Mouse (Mus musculus) hindbrain, embryonic 11.5 days (tissue): ENCODE measurements at regions not wholly inside any gene's neighbourhood (a gene's known extent, or its start where the extent isn't known, plus 50 kb on each side); places are given as distances from the start of the nearest gene placed in this dataset.

ENCODE experiments used
- ATAC-seq: fragments of 200-750 bp; cut with Nextera tagmentation; 2 replicates; pipeline ENCODE4 v1.8.0; 2017; ENCODE audit warnings: mild to moderate bottlenecking, moderate TSS enrichment, moderate library complexity; ENCODE audit not compliant: low FRiP score
- DNase-seq: peaks from one replicate; pipeline ENCODE4 v3.0.0-alpha.2; 2015; ENCODE audit warnings: low spot score
- H3K27ac ChIP-seq: fragments of 300-500 bp; sonication (generic); 2 replicates; pipeline ENCODE4 v1.5.1; 2014; ENCODE audit warnings: mild to moderate bottlenecking, low read depth, low read length
- H3K27me3 ChIP-seq: fragments of 300-500 bp; sonication (generic); 2 replicates; pipeline ENCODE4 v1.6.1; 2014; ENCODE audit warnings: mild to moderate bottlenecking, low read length, moderate library complexity, mixed read lengths; ENCODE audit not compliant: control insufficient read depth, insufficient read depth
- H3K36me3 ChIP-seq: fragments of 300-500 bp; sonication (generic); 2 replicates; pipeline ENCODE4 v1.6.1; 2014; ENCODE audit warnings: mild to moderate bottlenecking, low read length, moderate library complexity, mixed read lengths; ENCODE audit not compliant: control insufficient read depth, insufficient read depth
- H3K4me1 ChIP-seq: fragments of 300-500 bp; sonication (generic); replicated peaks from 2 replicates; pipeline ENCODE4 v1.6.1; 2014; ENCODE audit warnings: low read length, mixed read lengths; ENCODE audit not compliant: control insufficient read depth, insufficient read depth
- H3K4me2 ChIP-seq: fragments of 300-500 bp; sonication (generic); replicated peaks from 2 replicates; pipeline ENCODE4 v1.6.1; 2014; ENCODE audit warnings: mild to moderate bottlenecking, low read depth, low read length
- H3K4me3 ChIP-seq: fragments of 300-500 bp; sonication (generic); 2 replicates; pipeline ENCODE4 v1.5.1; 2014; ENCODE audit warnings: low read depth, low read length
- H3K9ac ChIP-seq: fragments of 300-500 bp; sonication (generic); 2 replicates; pipeline ENCODE4 v1.6.1; 2014; ENCODE audit warnings: low read depth, low read length
- H3K9me3 ChIP-seq: fragments of 300-500 bp; sonication (generic); 2 replicates; pipeline ENCODE4 v1.6.1; 2016; ENCODE audit warnings: low read length; ENCODE audit not compliant: control insufficient read depth
- WGBS: fragments of 180-500 bp; shearing (Covaris S2); extraction: QIAGEN DNeasy Blood & Tissue Kit; methylation state at CpG from one replicate; pipeline ENCODE4 v1.1.7; 2014; 5-methylcytosine and 5-hydroxymethylcytosine counted together

DNA sequence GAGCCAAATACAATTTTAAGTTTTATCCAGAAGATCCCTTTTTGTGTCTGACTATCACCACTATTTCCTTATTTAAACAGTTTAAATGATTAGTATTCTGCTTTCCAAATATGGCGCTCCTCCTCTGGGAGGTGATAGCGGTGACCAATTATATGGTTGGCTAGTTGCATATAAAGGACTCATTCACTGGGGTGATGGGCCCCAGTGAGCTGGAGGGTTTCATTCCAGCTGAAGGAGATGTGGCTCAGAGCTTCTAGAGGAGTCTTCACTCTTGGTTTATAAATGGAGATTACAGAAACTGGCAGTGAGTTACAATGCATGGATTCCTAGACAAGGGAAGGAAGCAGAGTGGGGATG is 50.7 kb upstream of the Gm7361 start:
- DNase-seq (peak; percentile 49), ATAC-seq (peak; percentile 77; the same call in 1 of the 2 replicates)
- no peak overlapping the region for H3K27ac ChIP-seq

DNA sequence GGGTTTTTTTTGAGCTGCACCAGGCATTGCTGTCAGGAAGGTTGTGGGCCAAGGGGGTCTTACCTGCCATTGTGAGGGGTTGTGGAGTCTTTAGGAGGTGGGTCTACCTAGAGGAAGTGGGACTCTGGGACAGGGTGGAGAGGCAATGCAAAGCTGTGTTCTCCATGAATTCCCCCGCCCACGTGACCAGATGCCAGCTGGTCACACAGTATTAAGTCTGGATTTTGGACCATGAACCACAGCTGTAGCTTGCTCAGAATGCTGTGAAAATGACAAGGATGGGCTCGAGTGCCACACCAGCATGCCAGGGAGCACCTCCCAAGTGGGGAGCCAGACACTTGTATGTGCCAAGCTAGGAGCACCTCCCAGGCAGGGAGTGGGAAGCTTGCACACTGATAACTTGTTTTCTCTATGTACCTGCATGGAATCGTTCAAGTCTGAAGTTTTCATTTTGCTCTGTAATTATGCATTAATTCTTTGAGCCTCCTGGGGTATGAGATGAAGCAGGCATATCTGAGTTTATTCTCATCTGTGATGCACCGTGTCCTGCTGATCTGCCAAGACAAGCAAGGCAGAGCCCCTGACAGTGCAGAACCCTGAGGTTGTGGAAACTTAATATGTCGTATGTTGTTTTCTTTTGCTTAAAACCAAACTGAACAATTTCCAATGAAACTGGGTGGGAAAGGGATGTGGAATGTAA is 51.3 kb upstream of the Gm7361 start:
- H3K27ac ChIP-seq: peak overlapping the region; percentile 45; the same call in 1 of the 2 replicates

More for the DNA sequence above, 50.7 kb upstream of the Gm7361 start:
- H3K36me3 ChIP-seq: no peaks in the 10 kb centered on the region
- H3K4me3 ChIP-seq: no peak overlapping the region
- 23% methylated on average over 2 of the region's 2 CpGs for WGBS
- no peaks in the 10 kb centered on the region for H3K4me1 ChIP-seq
- no peaks in the 10 kb centered on the region for H3K9me3 ChIP-seq
- no peaks in the 10 kb centered on the region for H3K27me3 ChIP-seq
- no peak overlapping the region for H3K9ac ChIP-seq
- no peak overlapping the region for H3K4me2 ChIP-seq

DNA sequence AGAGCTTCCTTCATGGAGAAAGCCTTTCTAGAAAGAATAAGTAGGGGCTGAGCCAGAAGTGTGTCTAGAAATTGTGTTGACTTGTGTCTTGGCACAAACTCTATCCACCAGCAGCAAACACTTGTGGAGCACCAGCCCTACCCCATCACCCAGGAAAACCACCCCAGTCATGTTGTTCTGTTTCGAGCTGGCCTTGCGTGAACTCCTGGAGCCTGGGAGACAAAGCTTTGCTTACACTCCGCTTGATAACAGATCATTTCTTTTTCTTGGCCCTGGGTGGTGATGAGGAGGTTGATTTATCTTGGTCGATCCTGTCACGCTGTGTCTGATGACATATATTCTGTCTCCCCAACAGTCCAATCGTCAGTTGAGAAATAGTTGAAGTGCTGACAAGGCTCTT is 55.0 kb upstream of the Gm7361 start:
- no peak for DNase-seq
- no peak overlapping the region for H3K4me2 ChIP-seq
- no peaks in the 10 kb centered on the region for H3K36me3 ChIP-seq
- H3K27me3 ChIP-seq: no peaks in the 10 kb centered on the region
- no peak overlapping the region for H3K27ac ChIP-seq
- H3K4me3 ChIP-seq: no peak overlapping the region
- no peaks in the 10 kb centered on the region for H3K9me3 ChIP-seq
- no peak overlapping the region for H3K9ac ChIP-seq
- no peaks in the 10 kb centered on the region for H3K4me1 ChIP-seq
- no peak for ATAC-seq
- WGBS: 86% methylated on average over 6 of the region's 6 CpGs

More for the DNA sequence above, 51.3 kb upstream of the Gm7361 start:
- ATAC-seq (peak; percentile 81; the same call in 1 of the 2 replicates), DNase-seq (no peak)
- Histone ChIP-seq H3K4me1 (no peaks in the 10 kb centered on the region), H3K36me3 (no peaks in the 10 kb centered on the region), H3K9ac (no peak overlapping the region), H3K4me2 (no peak overlapping the region), H3K27me3 (no peaks in the 10 kb centered on the region), H3K9me3 (no peaks in the 10 kb centered on the region), H3K4me3 (no peak overlapping the region)
- 70% methylated on average over 6 of the region's 6 CpGs for WGBS

- H3K36me3 ChIP-seq: no peaks in the 10 kb centered on the region
- 15% methylated on average over 5 of the region's 5 CpGs for WGBS
- ATAC-seq: peak; percentile 30; the same call in 1 of the 2 replicates
- H3K9me3 ChIP-seq: no peaks in the 10 kb centered on the region
- no peak overlapping the region for H3K27ac ChIP-seq
- DNase-seq: peak; percentile 56
- H3K4me3 ChIP-seq: no peak overlapping the region
- H3K27me3 ChIP-seq: no peaks in the 10 kb centered on the region
- no peak overlapping the region for H3K4me2 ChIP-seq
- no peak overlapping the region for H3K9ac ChIP-seq
- H3K4me1 ChIP-seq: no peaks in the 10 kb centered on the region
Measured at GRCm38 (mm10) chr5:26189377-26189776, 68.1 kb upstream of the Gm7361 start.

- H3K36me3 ChIP-seq: no peaks in the 10 kb centered on the region
- H3K4me3 ChIP-seq: no peak overlapping the region
- no peak for ATAC-seq
- H3K9me3 ChIP-seq: no peaks in the 10 kb centered on the region
- no peak overlapping the region for H3K9ac ChIP-seq
- WGBS: 74% methylated on average over 8 of the region's 8 CpGs
- H3K4me1 ChIP-seq: no peaks in the 10 kb centered on the region
- DNase-seq: no peak
- no peak overlapping the region for H3K4me2 ChIP-seq
- H3K27ac ChIP-seq: no peak overlapping the region
- no peaks in the 10 kb centered on the region for H3K27me3 ChIP-seq
Measured at GRCm38 (mm10) chr5:26187212-26187611, 66.0 kb upstream of the Gm10220 start.

DNA sequence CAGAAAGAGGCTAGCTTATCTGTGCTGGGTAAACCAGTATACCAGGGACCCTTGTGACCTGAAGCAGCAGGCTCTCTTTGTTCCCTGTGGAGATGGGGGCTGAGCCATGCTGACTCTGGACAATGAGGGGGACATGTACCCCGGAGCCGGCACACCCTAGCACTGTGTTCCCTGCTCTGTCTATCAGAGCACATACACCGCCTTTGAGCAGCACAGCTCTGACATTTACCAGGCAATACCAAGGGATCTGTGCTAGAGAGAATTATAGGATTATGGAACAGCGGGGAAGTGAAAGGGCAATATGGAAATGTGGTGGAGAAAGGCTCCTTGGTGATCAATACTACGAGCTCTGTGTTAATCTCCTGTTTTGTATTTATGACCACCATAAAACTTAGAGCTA is 64.2 kb upstream of the Gm10220 start:
- Histone ChIP-seq H3K4me3 (no peak overlapping the region), H3K36me3 (no peaks in the 10 kb centered on the region), H3K27me3 (no peaks in the 10 kb centered on the region), H3K4me2 (no peak overlapping the region), H3K4me1 (no peaks in the 10 kb centered on the region), H3K27ac (no peak overlapping the region), H3K9me3 (no peaks in the 10 kb centered on the region), H3K9ac (no peak overlapping the region)
- 29% methylated on average over 5 of the region's 5 CpGs for WGBS
- DNase-seq: no peak
- peak; percentile 27; the same call in 1 of the 2 replicates for ATAC-seq

GRCm38 (mm10) chr5:26176064-26176463 is 54.8 kb upstream of the Gm10220 start:
- H3K36me3 ChIP-seq: no peaks in the 10 kb centered on the region
- H3K27ac ChIP-seq: no peak overlapping the region
- H3K4me1 ChIP-seq: no peaks in the 10 kb centered on the region
- H3K9ac ChIP-seq: no peak overlapping the region
- no peaks in the 10 kb centered on the region for H3K9me3 ChIP-seq
- WGBS: 86% methylated on average over 2 of the region's 2 CpGs
- no peak overlapping the region for H3K4me3 ChIP-seq
- DNase-seq: no peak
- H3K27me3 ChIP-seq: no peaks in the 10 kb centered on the region
- ATAC-seq: no peak
- no peak overlapping the region for H3K4me2 ChIP-seq

DNA sequence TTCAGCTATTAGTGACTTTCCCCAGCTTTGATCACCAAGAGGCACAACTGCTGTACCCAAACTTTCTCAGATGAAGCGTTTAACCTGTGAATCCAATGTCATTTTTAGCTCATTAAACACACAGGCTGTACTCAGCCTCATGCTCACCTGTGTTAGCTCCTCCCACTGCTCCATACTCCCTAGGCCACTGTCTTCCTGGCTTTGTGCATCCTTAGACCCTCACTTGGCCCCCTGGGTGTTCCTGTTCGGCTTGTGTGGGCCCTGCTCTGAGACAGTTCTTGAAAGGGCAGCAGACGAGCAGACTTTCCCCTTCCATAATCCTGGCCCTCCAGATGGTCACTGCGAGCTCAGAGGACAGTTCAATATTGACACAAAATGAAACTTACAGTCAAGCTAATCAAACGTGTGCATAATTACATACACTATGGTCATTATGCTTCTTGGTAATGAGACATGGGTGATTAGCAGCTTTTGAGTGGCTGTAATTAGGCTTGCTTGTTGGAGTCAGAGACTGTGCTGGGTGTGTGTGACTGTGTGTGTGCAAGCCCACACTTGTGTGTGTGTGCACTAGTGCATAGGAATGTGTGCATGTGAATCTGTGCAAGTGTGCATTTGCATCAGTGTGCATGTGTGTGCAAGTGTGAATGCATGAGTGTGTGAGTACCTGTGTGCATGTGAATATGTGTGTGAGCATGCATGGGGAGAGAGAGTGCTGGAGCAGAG is 50.6 kb upstream of the Gm10220 start:
- ATAC-seq: no peak
- Histone ChIP-seq H3K27me3 (no peaks in the 10 kb centered on the region), H3K4me2 (no peak overlapping the region), H3K4me3 (no peak overlapping the region), H3K27ac (no peak overlapping the region), H3K9me3 (no peaks in the 10 kb centered on the region), H3K36me3 (no peaks in the 10 kb centered on the region), H3K4me1 (no peaks in the 10 kb centered on the region), H3K9ac (no peak overlapping the region)
- DNase-seq: no peak
- WGBS: 75% methylated on average over 5 of the region's 5 CpGs
